Mouse (Mus musculus) thymus, adult 2 months (tissue): ENCODE measurements around the gene Ankrd49.

Source experiments
- CTCF ChIP-seq: fragments of 200-500 bp; IDR thresholded peaks from 2 replicates; pipeline ENCODE4 v1.5.1; 2012; ENCODE audit warnings: mild to moderate bottlenecking, control low read depth, low read length, moderate library complexity, borderline replicate concordance; ENCODE audit not compliant: control insufficient read depth, poor library complexity, insufficient read depth; ENCODE audit errors: extremely low read depth
- POLR2A ChIP-seq: fragments of 200-500 bp; IDR thresholded peaks from 2 replicates; pipeline ENCODE4 v1.6.1; 2012; ENCODE audit warnings: mild to moderate bottlenecking, low read length, control low read depth, moderate library complexity; ENCODE audit not compliant: control insufficient read depth, poor library complexity, insufficient read depth; ENCODE audit errors: extremely low read depth

GRCm38 (mm10) chr9:14773813-14774212, 10.8 kb downstream of the Ankrd49 start:
- TF ChIP-seq CTCF (no peak), POLR2A (no peak)
